Mouse (Mus musculus) bone marrow macrophage, adult 2 months (primary cell): ENCODE results near the gene Wwp2.

ENCODE experiments used
- CTCF ChIP-seq: IDR thresholded peaks from 2 replicates; pipeline ENCODE4 v1.5.1; 2012; ENCODE audit warnings: low read depth, mild to moderate bottlenecking, low read length, moderate library complexity
- POLR2A ChIP-seq: IDR thresholded peaks from 2 replicates; pipeline ENCODE4 v1.6.1; 2012; ENCODE audit warnings: mild to moderate bottlenecking, low read depth, low read length, borderline replicate concordance

- no peak for TF ChIP-seq CTCF
- no peak for TF ChIP-seq POLR2A
Observed at GRCm38 (mm10) chr8:107522555-107522833, 86.3 kb downstream of the Wwp2 start.
